Mouse (Mus musculus) spleen, adult 2 months (tissue): ENCODE results near the gene Atg7. TPM values are rescaled to one million over a fixed set of nuclear protein-coding genes. Genes with fewer than 3 reads are reported as not detected.

Experiments
- DNase-seq, 2 experiments: peaks; one replicate each; pipeline versions ENCODE4 v3.0.0 to v3.0.0-alpha.2; 2012 to 2021; ENCODE audit warnings: low spot score in 2 of 2, low read depth in 1 of 2
- H3K27ac ChIP-seq: fragments of 200-500 bp; 2 replicates; pipeline ENCODE4 v1.5.1; 2012; ENCODE audit warnings: low read length, inconsistent platforms; ENCODE audit not compliant: insufficient read depth
- H3K27me3 ChIP-seq: fragments of 200-500 bp; 2 replicates; pipeline ENCODE4 v1.6.1; 2012; ENCODE audit warnings: mild to moderate bottlenecking, moderate library complexity, low read length, inconsistent platforms; ENCODE audit not compliant: control insufficient read depth, insufficient read depth
- H3K36me3 ChIP-seq: fragments of 200-500 bp; 2 replicates; pipeline ENCODE4 v1.6.1; 2012; ENCODE audit warnings: mild to moderate bottlenecking, low read length, inconsistent platforms; ENCODE audit not compliant: control insufficient read depth, insufficient read depth
- H3K4me1 ChIP-seq: fragments of 200-500 bp; 2 replicates; pipeline ENCODE4 v1.6.1; 2011; ENCODE audit warnings: inconsistent platforms; ENCODE audit not compliant: control insufficient read depth, insufficient read depth, insufficient read length
- H3K4me3 ChIP-seq: fragments of 200-500 bp; 2 replicates; pipeline ENCODE4 v1.5.1; 2011; ENCODE audit warnings: mild to moderate bottlenecking, inconsistent platforms; ENCODE audit not compliant: insufficient read depth, insufficient read length; ENCODE audit errors: extremely low read depth
- CTCF ChIP-seq: fragments of 200-500 bp; IDR thresholded peaks from 2 replicates; pipeline ENCODE4 v1.5.1; 2011; ENCODE audit warnings: mild to moderate bottlenecking, inconsistent platforms; ENCODE audit not compliant: insufficient read depth, insufficient read length, insufficient replicate concordance; ENCODE audit errors: extremely low read depth
- POLR2A ChIP-seq: fragments of 200-500 bp; IDR thresholded peaks from 2 replicates; pipeline ENCODE4 v1.6.1; 2011; ENCODE audit warnings: low read depth, low read length, inconsistent platforms
- WGBS: fragments of 180-500 bp; shearing (Covaris S2); methylation state at CpG from one replicate; pipeline ENCODE4 v1.1.7; 2018; 5-methylcytosine and 5-hydroxymethylcytosine counted together
- polyA plus RNA-seq: library from polyadenylated mRNA; depleted of rRNA; stranded (reverse); fragments of >200 nt; gene quantifications from 2 replicates; pipeline ENCODE4 v1.2.3, GENCODE M21; 2012

Gene Atg7
- polyA plus RNA-seq, 1 experiment, result 11.7 TPM

DNA sequence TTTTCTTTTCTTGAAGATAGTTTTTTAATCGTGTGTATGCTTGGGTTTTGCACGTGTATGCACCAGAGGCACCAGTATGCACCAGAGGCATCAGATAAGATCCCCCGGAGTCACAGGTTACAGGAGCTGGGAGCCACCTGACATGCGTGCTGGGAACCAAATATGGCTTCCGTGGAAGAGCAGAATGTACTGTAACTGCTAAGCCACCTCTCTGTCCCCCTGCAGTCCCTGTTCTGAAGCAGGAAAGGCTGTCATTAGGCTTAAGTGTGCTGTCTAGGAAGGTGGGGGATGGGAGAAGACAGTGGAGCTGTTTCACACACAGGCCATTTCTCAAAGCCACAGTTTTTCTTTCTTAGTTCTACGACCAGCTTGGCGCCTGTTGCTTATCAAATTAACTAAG is 205.9 kb downstream of the Atg7 start:
- H3K27me3 ChIP-seq, result no peaks in the 10 kb centered on the region
- H3K4me3 ChIP-seq, result no peak overlapping the region
- no peak for DNase-seq
- H3K27ac ChIP-seq, result no peak overlapping the region
- H3K36me3 ChIP-seq, result no peaks in the 10 kb centered on the region
- 28% methylated on average over 7 of the region's 7 CpGs for WGBS
- no peaks in the 10 kb centered on the region for H3K4me1 ChIP-seq
- TF ChIP-seq CTCF (no peak), POLR2A (no peak)

DNA sequence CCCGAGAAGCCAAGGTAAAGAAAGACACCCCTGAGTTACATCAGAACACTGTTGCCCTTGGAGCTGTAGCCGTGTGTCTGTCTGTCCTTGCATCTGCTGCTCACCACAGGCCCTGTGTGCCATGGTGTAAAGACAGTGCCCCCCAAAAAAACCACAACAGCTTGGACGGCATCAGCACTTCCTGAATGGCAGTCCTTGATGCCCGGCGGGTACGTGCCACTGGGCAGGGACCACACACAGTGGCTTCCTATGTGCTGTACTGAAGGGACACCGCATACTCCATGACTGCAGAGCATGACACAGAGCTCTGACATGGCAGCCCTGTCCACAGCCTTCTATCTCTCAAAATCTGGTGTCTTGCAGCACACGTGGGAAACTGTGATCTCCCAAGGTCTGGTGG is 206.9 kb downstream of the Atg7 start:
- no peaks in the 10 kb centered on the region for H3K36me3 ChIP-seq
- 35% methylated on average over 8 of the region's 8 CpGs for WGBS
- no peaks in the 10 kb centered on the region for H3K27me3 ChIP-seq
- H3K27ac ChIP-seq, result no peak overlapping the region
- no peak overlapping the region for H3K4me3 ChIP-seq
- DNase-seq, result no peak
- TF ChIP-seq POLR2A (no peak), CTCF (no peak)
- no peaks in the 10 kb centered on the region for H3K4me1 ChIP-seq

DNA sequence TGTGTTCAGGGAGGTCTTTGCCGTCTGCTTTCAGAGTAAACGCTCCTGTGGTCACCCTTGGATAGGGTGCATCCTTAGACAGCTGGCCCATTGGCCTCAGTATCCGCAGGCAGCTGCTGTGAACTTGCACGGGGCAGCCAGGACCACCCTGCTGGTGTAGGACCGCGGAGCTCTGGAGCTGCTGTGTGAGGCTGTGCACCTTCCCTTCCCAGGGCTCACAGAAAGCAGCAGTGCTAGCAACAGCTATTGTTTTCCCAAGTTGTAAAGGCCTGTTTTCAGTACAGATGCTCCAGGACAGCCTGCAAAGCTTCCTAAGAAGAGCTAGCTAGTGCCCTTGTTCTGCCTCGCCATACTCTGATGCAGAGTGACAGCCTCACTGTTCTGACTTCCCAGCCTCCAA is 208.8 kb downstream of the Atg7 start:
- DNase-seq, result no peak
- WGBS, result 84% methylated on average over 7 of the region's 7 CpGs
- H3K4me1 ChIP-seq, result no peaks in the 10 kb centered on the region
- H3K36me3 ChIP-seq, result no peaks in the 10 kb centered on the region
- TF ChIP-seq CTCF (no peak), POLR2A (no peak)
- H3K4me3 ChIP-seq, result no peak overlapping the region
- H3K27ac ChIP-seq, result no peak overlapping the region
- H3K27me3 ChIP-seq, result no peaks in the 10 kb centered on the region

DNA sequence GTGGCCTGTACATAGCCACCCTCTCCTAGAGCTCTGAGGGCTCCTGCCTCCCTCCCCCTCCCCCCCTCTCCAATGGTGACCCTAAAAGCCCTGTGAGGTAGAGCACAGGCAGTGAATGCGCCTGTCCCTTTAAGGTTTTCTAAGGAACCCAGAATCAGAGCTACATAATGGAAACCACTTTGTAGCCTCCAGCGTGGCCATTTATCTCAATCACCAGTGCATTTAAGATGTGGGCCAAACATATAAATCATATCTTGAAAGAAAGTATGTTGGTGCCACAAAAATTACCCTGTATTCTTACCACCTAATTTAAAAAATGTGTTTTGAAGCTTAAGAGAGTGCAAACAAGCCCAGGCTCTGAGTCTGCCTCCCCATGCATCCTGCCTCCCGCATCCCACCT is 209.8 kb downstream of the Atg7 start:
- no peaks in the 10 kb centered on the region for H3K4me1 ChIP-seq
- WGBS, result 88% methylated on average over 3 of the region's 3 CpGs

DNA sequence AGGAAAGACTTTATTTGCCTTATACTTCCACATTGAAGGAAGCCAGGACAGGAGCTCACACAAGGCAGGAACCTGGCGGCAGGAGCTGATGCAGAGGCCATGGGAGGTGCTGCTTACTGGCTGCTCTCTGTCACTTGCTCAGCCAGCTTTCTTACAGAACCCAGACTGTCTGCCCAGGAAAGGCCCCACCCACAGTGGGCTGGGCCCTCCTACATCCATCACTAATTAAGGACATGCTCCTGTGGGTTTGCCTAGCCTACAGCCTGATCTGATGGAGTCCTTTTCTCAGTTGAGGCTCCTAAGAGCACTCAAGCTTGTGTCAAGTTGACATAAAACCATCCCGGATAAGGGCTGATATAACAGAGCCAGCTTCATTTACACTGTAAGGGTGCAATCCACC is 211.5 kb downstream of the Atg7 start:
- 89% methylated on average over 2 of the region's 2 CpGs for WGBS
- Histone ChIP-seq H3K27ac (no peak overlapping the region), H3K4me1 (no peaks in the 10 kb centered on the region), H3K4me3 (no peak overlapping the region), H3K27me3 (no peaks in the 10 kb centered on the region), H3K36me3 (0 out of 2 replicates have a peak, but pooled peaks cover 2% of the 10 kb centered on the region)
- DNase-seq, result no peak
- TF ChIP-seq POLR2A (no peak), CTCF (no peak)

More for the DNA sequence above, 209.8 kb downstream of the Atg7 start:
- DNase-seq, result no peak
- no peak for TF ChIP-seq POLR2A
- TF ChIP-seq CTCF, result no peak
- H3K27ac ChIP-seq, result no peak overlapping the region
- H3K27me3 ChIP-seq, result no peaks in the 10 kb centered on the region
- no peak overlapping the region for H3K4me3 ChIP-seq
- no peaks in the 10 kb centered on the region for H3K36me3 ChIP-seq

DNA sequence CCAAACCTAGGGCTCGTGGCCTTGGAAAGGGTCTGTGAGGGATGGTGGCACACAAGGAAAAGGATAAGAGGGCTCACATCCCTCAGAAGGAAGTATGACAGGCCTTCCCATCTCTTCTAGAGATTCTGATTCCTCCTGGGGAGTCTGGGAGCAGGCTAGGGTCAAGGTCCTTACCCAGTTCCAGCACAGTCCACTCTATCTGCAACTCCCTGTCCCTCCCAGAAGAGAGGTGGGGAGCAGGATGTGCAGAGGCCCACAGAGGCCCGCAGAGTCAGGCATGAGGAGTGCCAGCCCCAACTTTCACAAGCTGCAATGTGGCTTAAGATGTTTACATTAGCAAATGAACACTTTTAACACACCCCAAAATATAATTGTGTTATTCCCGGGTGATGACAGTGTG is 212.7 kb downstream of the Atg7 start:
- TF ChIP-seq POLR2A, result no peak
- TF ChIP-seq CTCF, result no peak
- no peaks in the 10 kb centered on the region for H3K4me1 ChIP-seq
- H3K36me3 ChIP-seq, result peaks cover 7% of the 10 kb centered on the region; the same call in 1 of the 2 replicates
- DNase-seq, result no peak
- no peaks in the 10 kb centered on the region for H3K27me3 ChIP-seq
- no peak overlapping the region for H3K27ac ChIP-seq
- 79% methylated on average over 3 of the region's 3 CpGs for WGBS
- H3K4me3 ChIP-seq, result no peak overlapping the region

DNA sequence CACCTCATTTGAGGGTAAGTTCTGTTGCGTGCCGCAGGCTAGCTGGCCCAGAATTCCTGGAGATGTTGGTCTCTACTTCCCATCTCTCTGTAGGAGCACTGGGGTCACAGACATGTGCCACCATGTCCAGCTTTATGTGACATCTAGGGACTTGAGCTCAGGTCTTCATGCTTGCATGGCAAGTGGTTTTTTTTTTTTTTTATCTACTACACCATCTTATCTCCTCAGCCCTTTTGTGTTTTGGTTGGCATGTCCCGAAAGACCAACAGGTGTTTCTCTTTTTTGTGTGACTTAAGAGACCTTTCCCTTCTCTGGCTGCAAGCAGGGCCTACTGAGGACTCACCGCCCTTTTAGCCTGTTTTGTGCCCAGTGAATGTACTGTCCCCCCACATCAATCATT is 213.6 kb downstream of the Atg7 start:
- no peak for TF ChIP-seq CTCF
- no peak for TF ChIP-seq POLR2A
- Histone ChIP-seq H3K4me3 (no peak overlapping the region), H3K27ac (no peak overlapping the region), H3K27me3 (no peaks in the 10 kb centered on the region), H3K4me1 (no peaks in the 10 kb centered on the region), H3K36me3 (peaks cover 13% of the 10 kb centered on the region)
- no peak for DNase-seq
- 88% methylated on average over 4 of the region's 4 CpGs for WGBS
